Mouse (Mus musculus) lung, postnatal 25 days (tissue): ENCODE data around the gene 2310007B03Rik.
"Not testable (repeated sequence)": the region's sequence is repeated elsewhere in the genome, so short reads cannot be mapped to it uniquely, and the experiment has no call there.

Experiments
- DNase-seq: peaks from one replicate; pipeline ENCODE4 v3.0.0; 2022; ENCODE audit warnings: low spot score

2310007B03Rik gene

DNA sequence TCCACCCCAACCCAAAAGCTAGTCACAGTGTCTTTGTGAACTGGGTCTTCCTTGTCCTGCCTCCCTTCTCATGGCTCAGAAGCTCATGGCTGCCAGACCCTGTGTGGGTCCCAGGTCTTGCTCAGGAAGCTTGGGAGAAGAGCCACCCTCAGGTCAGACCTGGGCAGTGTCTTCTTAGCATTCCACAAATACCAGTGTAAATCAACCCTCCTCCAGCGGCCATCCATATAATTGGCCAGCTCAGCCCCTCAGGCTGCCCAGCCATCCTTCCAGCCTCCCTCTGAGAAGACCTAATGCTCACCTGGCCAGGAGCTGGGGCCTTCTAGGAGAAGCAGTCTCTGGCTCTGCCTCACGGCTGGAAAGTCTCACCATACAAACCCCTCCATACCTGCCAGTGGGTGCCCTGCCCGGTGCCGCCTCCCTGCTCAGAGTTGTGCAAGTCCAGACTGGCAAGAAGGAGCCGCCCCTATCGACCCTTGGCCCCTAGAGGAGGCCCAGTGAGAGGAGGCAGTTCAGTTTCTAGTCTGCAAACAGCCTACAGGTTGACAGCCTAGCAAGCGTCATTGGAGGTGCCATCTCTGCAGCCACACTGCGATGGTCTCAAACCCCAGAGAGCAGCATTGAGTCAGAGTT, at the start of gene 2310007B03Rik:
Gene 2310007B03Rik (minus strand): TSS at position 448 of the 633 bp plus-strand sequence.
- peak; percentile 60 for DNase-seq

GRCm38 (mm10) chr1:93210213-93210641, 49.5 kb upstream of the 2310007B03Rik start:
- peak; percentile 81 for DNase-seq

DNA sequence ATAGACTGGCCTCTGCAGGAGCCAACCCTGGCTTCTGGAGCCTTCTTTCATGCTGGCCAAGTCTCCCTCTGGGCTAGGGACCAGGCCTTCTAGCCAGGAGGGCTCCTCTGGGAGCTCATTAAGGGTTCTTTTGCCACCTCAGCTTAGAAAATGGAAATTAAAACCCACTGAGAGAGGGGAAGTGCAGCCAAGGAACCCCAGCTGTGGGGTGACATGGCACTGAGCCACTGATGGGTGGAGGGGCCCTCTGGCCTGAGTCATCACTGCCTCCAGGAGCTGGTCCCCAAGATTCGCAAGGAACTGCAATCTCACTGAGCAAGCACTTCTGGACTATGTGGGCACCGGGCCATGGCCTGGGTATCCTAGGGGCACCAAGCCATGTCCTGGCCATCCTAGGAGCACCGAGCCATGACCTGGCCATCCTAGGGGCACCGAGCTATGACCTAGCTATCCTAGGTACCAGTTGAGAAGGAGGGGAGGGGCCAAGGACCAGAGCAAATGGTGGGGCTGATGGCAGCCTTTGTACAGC, 46.9 kb upstream of the 2310007B03Rik start:
- DNase-seq, result no peak

DNA sequence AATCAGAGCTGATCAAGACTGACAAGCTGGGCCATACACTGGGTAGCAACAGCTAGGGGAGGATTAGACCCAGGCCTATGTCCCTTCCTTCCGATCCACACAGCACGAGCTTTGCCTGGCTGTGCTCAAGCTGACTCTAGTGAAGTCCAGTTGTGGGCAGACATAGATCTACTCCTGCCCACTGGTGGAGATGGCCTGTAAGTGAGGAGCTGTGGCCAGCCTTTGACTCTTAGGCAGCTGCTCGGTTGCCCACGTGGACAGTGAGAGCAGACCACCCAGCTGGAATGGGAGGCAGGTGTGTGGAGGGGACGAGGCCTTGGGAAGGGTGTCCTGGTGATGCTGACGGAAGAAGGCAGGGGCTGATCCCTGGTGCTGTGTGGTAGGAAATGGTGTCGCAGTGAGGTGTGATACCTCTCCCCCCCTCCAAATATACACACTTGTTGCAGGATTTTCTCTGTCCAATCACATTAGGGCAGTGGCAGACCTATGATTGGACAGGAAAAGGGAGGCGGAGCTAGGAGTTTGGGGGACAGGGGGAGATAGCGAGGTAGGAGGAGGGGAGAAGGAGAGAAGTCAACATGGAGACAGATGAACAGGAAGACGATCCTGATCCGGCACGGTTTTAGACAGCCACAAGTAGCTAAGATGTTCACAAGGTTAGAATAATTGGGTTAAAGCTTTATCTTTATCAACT, 45.7 kb upstream of the 2310007B03Rik start:
- DNase-seq, result no peak

DNA sequence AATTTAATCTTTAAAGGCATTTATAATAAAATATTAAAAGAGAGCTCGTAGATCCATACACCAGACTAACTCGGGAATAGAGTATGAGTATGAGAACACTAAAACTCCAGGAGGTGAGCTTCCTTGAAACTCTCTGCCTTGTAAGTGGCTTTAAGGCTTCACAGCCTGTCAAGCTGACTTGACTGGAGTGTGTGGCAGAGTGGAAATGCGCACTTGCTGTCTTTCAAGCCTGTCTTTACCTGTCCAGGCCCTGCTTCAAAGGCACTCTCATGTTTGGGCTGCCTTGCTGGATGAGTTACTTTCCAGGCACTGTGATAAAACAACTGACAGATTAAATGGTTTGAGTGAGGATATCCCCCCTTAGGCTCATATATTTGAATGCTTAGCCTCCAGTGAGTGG, 37.2 kb upstream of the 2310007B03Rik start:
- no peak for DNase-seq

- not testable (repeated sequence) for DNase-seq
Measured at GRCm38 (mm10) chr1:93197454-93197853, 36.7 kb upstream of the 2310007B03Rik start.

- no peak for DNase-seq
Measured at GRCm38 (mm10) chr1:93194961-93195360, 34.2 kb upstream of the 2310007B03Rik start.

DNA sequence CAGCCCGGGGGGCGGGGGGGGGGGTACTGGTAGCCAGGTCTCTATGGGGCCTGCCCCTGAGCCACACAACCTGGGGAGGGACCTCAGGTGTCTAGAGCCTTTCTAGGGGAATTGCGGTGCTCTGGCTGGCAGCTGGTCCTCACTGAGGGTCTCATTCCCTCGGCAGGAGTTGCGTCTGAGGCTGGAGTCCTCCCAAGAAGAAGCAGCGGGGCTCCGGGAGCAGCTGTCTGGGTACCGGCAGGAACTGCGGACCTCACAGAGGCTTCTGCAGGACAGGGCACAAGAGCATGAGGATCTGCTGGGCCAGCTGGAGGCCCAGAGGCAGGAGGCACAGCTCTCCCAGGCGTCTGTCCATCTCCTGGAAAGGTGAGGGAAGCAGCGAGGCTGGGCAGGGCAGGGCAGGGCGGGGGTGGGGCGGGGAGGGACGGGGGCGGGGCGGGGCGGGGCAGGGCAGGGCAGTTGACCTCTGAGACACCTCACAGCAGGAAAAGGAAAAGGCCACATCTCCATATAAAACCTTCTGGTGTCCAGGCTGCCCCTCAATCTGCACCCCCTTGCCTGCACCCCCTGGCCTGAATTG, 30.1 kb upstream of the 2310007B03Rik start:
- no peak for DNase-seq

GRCm38 (mm10) chr1:93184071-93184828, 23.5 kb upstream of the 2310007B03Rik start:
- DNase-seq, result peak; percentile 26

GRCm38 (mm10) chr1:93182281-93182680, 21.5 kb upstream of the 2310007B03Rik start:
- no peak for DNase-seq

GRCm38 (mm10) chr1:93176525-93177332, 16.0 kb upstream of the 2310007B03Rik start:
- DNase-seq, result peak; percentile 37

GRCm38 (mm10) chr1:93175849-93176248, 15.1 kb upstream of the 2310007B03Rik start:
- no peak for DNase-seq

DNA sequence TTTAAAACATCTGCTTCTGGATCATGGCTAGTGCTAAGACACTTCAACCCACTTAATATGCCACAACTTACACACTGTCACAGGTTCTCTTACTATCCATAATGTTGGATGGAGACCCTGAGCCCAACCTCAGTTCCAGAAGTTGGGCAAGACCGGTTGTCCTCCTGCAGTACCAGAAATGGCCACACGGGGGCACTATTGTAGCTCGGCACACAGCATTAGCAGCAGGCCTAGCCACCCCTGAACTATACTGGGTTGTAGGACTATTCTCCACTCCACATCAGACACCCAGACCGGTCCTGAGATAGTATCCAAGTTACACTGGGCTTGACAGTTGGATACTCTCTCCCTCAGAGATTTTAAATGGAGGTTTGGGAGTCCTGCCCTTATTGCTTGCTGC, 13.7 kb upstream of the 2310007B03Rik start:
- DNase-seq, result peak; percentile 73

GRCm38 (mm10) chr1:93173665-93174064, 12.9 kb upstream of the 2310007B03Rik start:
- DNase-seq, result no peak

DNA sequence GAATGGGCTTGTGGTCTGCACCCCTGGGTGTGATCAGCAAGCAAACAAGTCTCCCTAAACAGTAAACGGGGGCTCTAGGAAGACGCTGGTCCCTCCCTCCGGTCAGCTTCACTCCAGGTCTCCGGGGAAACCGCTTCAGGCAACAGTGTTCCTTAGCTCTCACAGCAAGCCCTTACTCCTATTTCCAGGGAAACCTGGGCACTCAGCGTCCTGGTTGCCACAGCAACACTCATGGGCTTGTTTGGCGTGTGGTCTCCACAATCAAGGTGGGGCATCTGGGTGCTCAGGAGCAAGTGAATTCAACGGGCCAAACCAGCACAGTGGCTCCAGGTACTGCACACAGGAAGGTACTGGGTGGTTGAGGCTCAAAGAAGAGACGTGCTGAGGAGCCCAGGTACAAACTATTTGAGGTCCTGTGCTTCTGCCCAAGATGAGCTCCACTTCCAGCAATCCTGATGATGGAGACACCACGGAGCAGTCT, 7.6 kb upstream of the 2310007B03Rik start, which contains the start of gene Crocc2:
Gene Crocc2 (plus strand): TSS at position 431 of the 481 bp plus-strand sequence.
- DNase-seq, result no peak

DNA sequence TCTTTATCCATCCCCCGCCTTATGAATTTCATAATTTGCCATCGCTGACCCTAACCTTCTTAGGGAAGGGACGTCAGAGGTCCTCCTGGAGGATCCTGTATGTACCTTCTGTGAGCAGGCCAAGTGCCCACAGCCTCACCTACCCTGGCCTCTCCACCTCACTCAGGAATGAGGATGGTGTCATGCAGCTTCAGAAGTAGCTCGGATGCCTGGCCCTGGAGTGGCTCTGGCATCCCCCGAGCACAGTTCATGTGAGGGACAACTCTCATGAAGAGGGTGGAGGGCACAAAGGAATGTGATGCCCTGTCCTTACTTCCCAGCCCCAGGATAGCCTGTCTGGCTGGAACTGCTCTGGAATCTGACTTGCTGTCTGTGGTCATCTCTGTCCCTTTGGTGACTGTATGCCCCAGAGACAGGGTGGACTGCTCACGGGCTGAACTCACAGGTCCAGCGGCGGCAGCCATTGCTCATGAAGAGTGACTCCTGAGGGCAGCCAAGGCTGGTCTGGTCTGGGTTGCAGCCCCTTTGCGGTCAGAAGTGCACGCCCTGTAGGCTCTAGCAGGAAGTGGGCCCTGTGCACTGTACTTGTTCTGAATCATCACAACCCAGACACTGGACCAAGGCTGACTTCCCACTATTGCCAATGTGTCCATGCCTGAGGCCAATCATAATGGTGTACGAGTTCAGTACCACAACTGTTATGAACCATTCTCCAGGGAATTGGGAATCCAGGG, 5.8 kb upstream of the 2310007B03Rik start:
- no peak for DNase-seq

GRCm38 (mm10) chr1:93165447-93165846, 4.7 kb upstream of the 2310007B03Rik start:
- DNase-seq, result no peak

- no peak for DNase-seq
Measured at GRCm38 (mm10) chr1:93162588-93162987, 1.8 kb upstream of the 2310007B03Rik start.

DNA sequence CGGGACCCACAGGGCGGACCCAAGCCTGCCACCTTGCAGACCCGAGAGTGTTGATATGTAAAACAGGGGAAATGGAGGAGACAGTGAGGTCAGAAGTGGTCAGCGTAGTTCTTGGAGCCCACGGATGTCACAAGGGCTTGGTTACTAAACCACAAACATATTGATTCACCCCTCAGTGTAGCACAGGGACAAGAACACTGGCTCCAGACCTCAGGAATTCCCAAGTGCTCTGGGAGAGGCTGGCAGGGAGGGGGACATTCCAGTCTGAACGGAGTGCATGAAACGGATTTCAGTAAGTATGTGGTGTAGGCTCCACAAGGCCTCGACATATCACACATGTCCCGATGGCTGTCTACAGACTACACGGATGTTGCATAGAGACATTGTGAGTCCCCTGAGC, 1.2 kb upstream of the 2310007B03Rik start:
- DNase-seq, result peak; percentile 57

- DNase-seq, result no peak
Measured at GRCm38 (mm10) chr1:93161350-93161749, 602 bp upstream of the 2310007B03Rik start.
